Mouse (Mus musculus) CD4-positive, CD25-positive, alpha-beta regulatory T cell, adult 9 weeks (primary cell): Measurements from ENCODE around the gene Olfr186. TPM values are rescaled to one million over a fixed set of nuclear protein-coding genes. Genes with fewer than 3 reads are reported as not detected.

Source experiments
- polyA plus RNA-seq: library from polyadenylated mRNA; unstranded; fragments of 100-300 nt; shearing (Covaris generic); gene quantifications from one replicate; pipeline ENCODE4 v1.2.1, GENCODE M21; 2017

Olfr186 gene
- polyA plus RNA-seq: 0.12 TPM

DNA sequence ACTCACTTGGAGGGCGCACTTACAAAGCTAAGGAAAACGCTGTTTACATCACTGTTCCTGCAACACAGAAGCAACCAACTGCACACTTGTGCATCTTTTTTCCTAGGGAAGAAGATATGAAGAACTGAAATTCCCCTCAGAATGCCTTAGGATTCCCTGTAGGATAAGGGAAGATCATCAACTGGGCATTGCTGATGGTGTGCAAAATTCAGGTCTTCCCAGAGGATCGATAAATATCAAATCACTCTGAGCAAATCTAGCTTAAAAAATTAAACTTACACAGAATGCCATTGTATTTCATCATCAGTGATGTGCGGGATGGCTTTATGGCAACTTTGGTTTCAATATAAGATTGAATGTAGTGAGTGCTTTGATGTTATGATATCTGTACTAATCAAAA is at the start of gene Olfr186:
Gene Olfr186 (minus strand): TSS at position 101 of the 400 bp plus-strand sequence.

DNA sequence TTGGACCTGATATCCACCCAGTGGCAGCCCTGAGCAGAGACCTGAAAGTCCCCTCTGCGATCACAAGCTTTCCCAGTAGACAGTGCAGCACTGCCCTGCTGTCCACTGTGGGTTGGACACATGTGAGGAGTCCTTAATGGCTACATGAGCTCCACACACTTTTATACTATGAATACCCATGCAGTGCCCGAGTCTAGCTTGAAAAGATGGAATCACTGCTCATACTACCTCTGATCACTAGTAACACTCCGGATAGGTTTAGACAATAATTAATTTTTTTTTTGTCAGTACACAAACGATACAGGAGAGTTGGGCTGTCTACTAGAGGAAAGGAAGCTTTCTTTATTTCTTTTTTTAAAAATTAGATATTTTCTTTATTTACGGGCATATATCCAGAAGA is 47.8 kb upstream of the Olfr186 start, which contains the start of gene Olfr190:
Gene Olfr190 (minus strand): TSS at position 101 of the 400 bp plus-strand sequence.

DNA sequence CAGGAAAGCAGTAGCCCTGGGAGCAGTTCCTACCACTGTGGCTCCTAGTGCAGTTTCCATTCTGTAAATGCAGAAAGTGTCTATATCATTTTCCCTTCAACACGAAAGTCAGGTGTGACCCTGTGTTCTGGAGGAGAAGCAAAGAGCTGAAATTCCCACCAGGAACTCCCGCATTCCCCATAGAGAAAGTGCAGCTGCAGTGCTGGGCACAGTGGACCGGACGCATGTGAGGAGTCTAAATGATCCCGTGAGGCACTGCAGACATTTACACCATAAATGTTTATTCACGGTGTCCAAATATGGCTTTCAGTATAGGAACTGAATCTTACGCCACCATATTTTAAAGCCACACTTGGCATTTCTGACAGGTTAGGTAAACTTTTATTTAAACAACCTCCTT is 9.6 kb upstream of the Olfr186 start, which contains the start of gene Olfr187:
Gene Olfr187 (minus strand): TSS at position 58 of the 400 bp plus-strand sequence.

DNA sequence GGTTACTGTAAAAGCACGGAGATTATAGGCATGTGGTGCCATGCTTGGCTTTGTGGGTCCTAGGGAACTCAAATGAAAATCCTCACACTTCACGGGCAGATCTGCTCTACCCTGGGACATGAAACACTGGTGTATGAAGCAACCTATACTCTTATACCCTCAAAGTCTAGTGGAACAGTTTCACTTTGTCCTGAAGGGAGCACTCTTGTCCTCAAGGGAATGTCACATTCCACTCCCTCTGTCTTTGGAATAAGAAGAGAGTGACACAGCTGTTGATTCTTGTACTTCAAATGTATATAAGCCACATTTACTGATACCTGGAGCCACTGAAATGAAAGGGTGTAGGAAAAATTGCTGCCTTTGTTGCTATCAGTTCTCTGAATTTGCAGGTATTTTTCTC is 35.0 kb downstream of the Olfr186 start, which contains the start of gene Olfr183:
Gene Olfr183 (plus strand): TSS at position 301 of the 400 bp plus-strand sequence.

Other genes starting within 250 kb of the Olfr186 start
- gene Olfr173, start 230.0 kb downstream of the Olfr186 start, polyA plus RNA-seq: 1.5 TPM
- not detected for gene Olfr175-ps1, start 203.5 kb downstream of the Olfr186 start, polyA plus RNA-seq
- gene Olfr177, start 155.5 kb downstream of the Olfr186 start, polyA plus RNA-seq: not detected
- not detected for gene Olfr178, start 138.2 kb downstream of the Olfr186 start, polyA plus RNA-seq
- 0.27 TPM for gene Olfr181, start 101.5 kb downstream of the Olfr186 start, polyA plus RNA-seq
- gene Olfr180, start 100.9 kb downstream of the Olfr186 start, polyA plus RNA-seq: not detected
- gene Olfr183, start 34.9 kb downstream of the Olfr186 start, polyA plus RNA-seq: not detected
- not detected for gene Olfr187, start 9.5 kb upstream of the Olfr186 start, polyA plus RNA-seq
- not detected for gene Olfr190, start 47.7 kb upstream of the Olfr186 start, polyA plus RNA-seq
- not detected for gene Olfr191, start 59.5 kb upstream of the Olfr186 start, polyA plus RNA-seq
- gene Olfr193, start 81.6 kb upstream of the Olfr186 start, polyA plus RNA-seq: not detected
- gene Olfr194, start 90.8 kb upstream of the Olfr186 start, polyA plus RNA-seq: not detected
- gene Olfr195, start 116.8 kb upstream of the Olfr186 start, polyA plus RNA-seq: not detected
- not detected for gene Olfr196, start 140.2 kb upstream of the Olfr186 start, polyA plus RNA-seq
- not detected for gene Olfr198, start 173.2 kb upstream of the Olfr186 start, polyA plus RNA-seq
- gene Olfr199, start 189.5 kb upstream of the Olfr186 start, polyA plus RNA-seq: not detected
- not detected for gene Olfr201, start 242.3 kb upstream of the Olfr186 start, polyA plus RNA-seq